Mouse (Mus musculus) limb, embryonic 14.5 days (tissue): Measurements from ENCODE around the gene Psmd9. TPM values are rescaled to one million over a fixed set of nuclear protein-coding genes. Genes with fewer than 3 reads are reported as not detected.

Experiments
- ATAC-seq: fragments of 200-750 bp; cut with Nextera tagmentation; 2 replicates; pipeline ENCODE4 v1.8.0; 2017; ENCODE audit warnings: low read depth, moderate number of reproducible peaks, moderate TSS enrichment; ENCODE audit not compliant: low FRiP score
- DNase-seq: peaks from one replicate; pipeline ENCODE4 v3.0.0-alpha.2; 2015; ENCODE audit warnings: low spot score
- H3K27ac ChIP-seq: fragments of 300-500 bp; sonication (generic); replicated peaks from 2 replicates; pipeline ENCODE4 v1.5.1; 2014; ENCODE audit warnings: low read depth, mild to moderate bottlenecking, low read length, moderate library complexity, mixed read lengths
- H3K27me3 ChIP-seq: fragments of 300-500 bp; sonication (generic); 2 replicates; pipeline ENCODE4 v1.6.1; 2014; ENCODE audit warnings: low read length, mixed read lengths; ENCODE audit not compliant: control insufficient read depth, insufficient read depth
- H3K36me3 ChIP-seq: fragments of 300-500 bp; sonication (generic); 2 replicates; pipeline ENCODE4 v1.6.1; 2014; ENCODE audit warnings: mild to moderate bottlenecking, low read length, moderate library complexity, mixed read lengths; ENCODE audit not compliant: control insufficient read depth, insufficient read depth
- H3K4me1 ChIP-seq: fragments of 300-500 bp; sonication (generic); 2 replicates; pipeline ENCODE4 v1.6.1; 2014; ENCODE audit warnings: antibody characterized with exemption, low read length, mixed read lengths; ENCODE audit not compliant: control insufficient read depth, insufficient read depth
- H3K4me2 ChIP-seq: fragments of 300-500 bp; sonication (generic); replicated peaks from 2 replicates; pipeline ENCODE4 v1.6.1; 2014; ENCODE audit warnings: low read depth, mild to moderate bottlenecking, low read length, moderate library complexity; ENCODE audit not compliant: severe bottlenecking
- H3K4me3 ChIP-seq: fragments of 300-500 bp; sonication (generic); replicated peaks from 2 replicates; pipeline ENCODE4 v1.5.1; 2014; ENCODE audit warnings: low read length
- H3K9ac ChIP-seq: fragments of 300-500 bp; sonication (generic); 2 replicates; pipeline ENCODE4 v1.6.1; 2014; ENCODE audit warnings: mild to moderate bottlenecking, low read depth, low read length, moderate library complexity; ENCODE audit not compliant: severe bottlenecking
- H3K9me3 ChIP-seq: fragments of 300-500 bp; sonication (generic); 2 replicates; pipeline ENCODE4 v1.6.1; 2016; ENCODE audit warnings: low read length; ENCODE audit not compliant: control insufficient read depth
- POLR2A ChIP-seq: fragments of 200-500 bp; IDR thresholded peaks from 2 replicates; pipeline ENCODE4 v1.8.0; 2012; ENCODE audit warnings: inconsistent platforms, mild to moderate bottlenecking, moderate library complexity, borderline replicate concordance; ENCODE audit not compliant: insufficient read depth, insufficient read length; ENCODE audit errors: extremely low read depth
- WGBS: fragments of 180-500 bp; shearing (Covaris S2); extraction: QIAGEN DNeasy Blood & Tissue Kit; methylation state at CpG from one replicate; pipeline ENCODE4 v1.1.7; 2014; 5-methylcytosine and 5-hydroxymethylcytosine counted together
- polyA plus RNA-seq, 2 experiments: library from polyadenylated mRNA; depleted of rRNA in 1 of 2; stranded (reverse) in 1 of 2; unstranded in 1 of 2; fragments of >200 nt; fragmentation: Nextera tagmentation in 1 of 2; extraction: Ambion mirVana in 1 of 2; gene quantifications; 2 replicates each; pipeline versions ENCODE4 v1.2.1 to v1.2.3; 2012 to 2014

Gene Psmd9
- polyA plus RNA-seq (2012; rRNA removed) (44.0 and 47.0 TPM in 2 replicates), polyA plus RNA-seq (2014; fragmentation: Nextera tagmentation; extraction: Ambion mirVana) (61.1 and 65.1 TPM in 2 replicates)

GRCm38 (mm10) chr5:123169284-123169683 is at the start of gene Psmd9:
Gene Psmd9 (plus strand): TSS chr5:123169413.
- DNase-seq (no peak), ATAC-seq (no peak)
- H3K36me3 ChIP-seq, result peaks cover 28% of the 10 kb centered on the region
- H3K27me3 ChIP-seq, result no peaks in the 10 kb centered on the region
- no peak for TF ChIP-seq POLR2A
- no peak within 1 kb of the TSS for H3K4me2 ChIP-seq
- 79% methylated on average over 5 of the region's 5 CpGs for WGBS
- H3K9ac ChIP-seq, result no peak within 1 kb of the TSS
- no peak within 1 kb of the TSS for H3K4me3 ChIP-seq
- no peak within 1 kb of the TSS for H3K27ac ChIP-seq
- peaks cover 9% of the 10 kb centered on the region for H3K4me1 ChIP-seq
- no peaks in the 10 kb centered on the region for H3K9me3 ChIP-seq

GRCm38 (mm10) chr5:123120624-123121215 is 48.5 kb upstream of the Psmd9 start:
- no peak for DNase-seq
- 67% methylated on average over 7 of the region's 7 CpGs for WGBS
- Histone ChIP-seq H3K4me2 (no peak overlapping the region), H3K36me3 (peaks cover 11% of the 10 kb centered on the region; the same call in 1 of the 2 replicates), H3K4me3 (no peak overlapping the region), H3K9ac (no peak overlapping the region), H3K9me3 (no peaks in the 10 kb centered on the region), H3K27ac (no peak overlapping the region; the same call in 1 of the 2 replicates), H3K4me1 (no peaks in the 10 kb centered on the region), H3K27me3 (no peaks in the 10 kb centered on the region)
- no peak for ATAC-seq
- TF ChIP-seq POLR2A, result no peak

- no peak for ATAC-seq
- Histone ChIP-seq H3K27me3 (no peaks in the 10 kb centered on the region), H3K4me2 (no peak overlapping the region), H3K9ac (no peak overlapping the region), H3K27ac (no peak overlapping the region), H3K4me1 (no peaks in the 10 kb centered on the region), H3K4me3 (no peak overlapping the region), H3K36me3 (peaks cover 22% of the 10 kb centered on the region), H3K9me3 (no peaks in the 10 kb centered on the region)
- 92% methylated on average over 4 of the region's 4 CpGs for WGBS
- TF ChIP-seq POLR2A, result no peak
- DNase-seq, result no peak
Measured at GRCm38 (mm10) chr5:123122181-123122580, 47.0 kb upstream of the Psmd9 start.

- Histone ChIP-seq H3K4me2 (no peak overlapping the region), H3K4me1 (no peaks in the 10 kb centered on the region), H3K27ac (no peak overlapping the region), H3K36me3 (peaks cover 31% of the 10 kb centered on the region), H3K27me3 (no peaks in the 10 kb centered on the region), H3K4me3 (no peak overlapping the region), H3K9ac (no peak overlapping the region), H3K9me3 (no peaks in the 10 kb centered on the region)
- DNase-seq (no peak), ATAC-seq (no peak)
- 71% methylated on average over 6 of the region's 6 CpGs for WGBS
- no peak for TF ChIP-seq POLR2A
Measured at GRCm38 (mm10) chr5:123125105-123125504, 44.1 kb upstream of the Psmd9 start.

GRCm38 (mm10) chr5:123125638-123126406 is 43.4 kb upstream of the Psmd9 start:
- H3K9me3 ChIP-seq, result no peaks in the 10 kb centered on the region
- H3K4me2 ChIP-seq, result no peak overlapping the region
- H3K27ac ChIP-seq, result no peak overlapping the region
- ATAC-seq (no peak), DNase-seq (no peak)
- 83% methylated on average over 18 of the region's 18 CpGs for WGBS
- no peak for TF ChIP-seq POLR2A
- H3K4me3 ChIP-seq, result no peak overlapping the region
- H3K9ac ChIP-seq, result no peak overlapping the region
- H3K27me3 ChIP-seq, result no peaks in the 10 kb centered on the region
- H3K4me1 ChIP-seq, result no peaks in the 10 kb centered on the region
- peaks cover 36% of the 10 kb centered on the region for H3K36me3 ChIP-seq
